Mouse (Mus musculus) liver, adult 2 months (tissue): ENCODE results near the gene Hist1h3d.

Experiments
- CTCF ChIP-seq: fragments of 200-500 bp; IDR thresholded peaks from 2 replicates; pipeline ENCODE4 v1.5.1; 2011; ENCODE audit warnings: low read depth, low read length, control low read depth
- POLR2A ChIP-seq: fragments of 200-500 bp; IDR thresholded peaks from 2 replicates; pipeline ENCODE4 v1.6.1; 2011; ENCODE audit warnings: low read length, control low read depth; ENCODE audit not compliant: insufficient read depth; ENCODE audit errors: extremely low read depth

- TF ChIP-seq CTCF = no peak
- TF ChIP-seq POLR2A = no peak
Observed at GRCm38 (mm10) chr13:23572218-23573033, 3.1 kb upstream of the Hist1h3d start.
